Mouse (Mus musculus) ES-E14 (cell line): Measurements from ENCODE around the gene Zfp579. TPM values are rescaled to one million over a fixed set of nuclear protein-coding genes. Genes with fewer than 3 reads are reported as not detected.
A peak's percentile ranks its signal among the peaks of the same experiment; 100 is the strongest.

ENCODE experiments used
- DNase-seq: peaks from one replicate; pipeline ENCODE4 v3.0.0-alpha.2; 2013; ENCODE audit warnings: low read depth, low spot score
- H3K27ac ChIP-seq: 2 replicates; pipeline ENCODE4 v1.5.1; 2012; ENCODE audit warnings: low read depth, mild to moderate bottlenecking, low read length, moderate library complexity, mixed read lengths; ENCODE audit not compliant: poor library complexity, insufficient read depth, severe bottlenecking
- H3K36me3 ChIP-seq: 2 replicates; pipeline ENCODE4 v1.6.1; 2012; ENCODE audit warnings: mild to moderate bottlenecking, low read length, moderate library complexity, mixed read lengths; ENCODE audit not compliant: control insufficient read depth, poor library complexity, insufficient read depth, severe bottlenecking
- H3K4me1 ChIP-seq, 2 experiments: fragments of 150-350 bp in 1 of 2; sonication (generic) in 1 of 2; 2 replicates each; pipeline ENCODE4 v1.6.1; 2012; ENCODE audit warnings: low read length in 2 of 2, mild to moderate bottlenecking in 1 of 2, mixed read lengths in 1 of 2; ENCODE audit not compliant: control insufficient read depth in 2 of 2, insufficient read depth in 2 of 2, poor library complexity in 1 of 2
- H3K4me3 ChIP-seq, 2 experiments: fragments of 150-350 bp in 1 of 2; sonication (generic) in 1 of 2; 2 replicates each; pipeline ENCODE4 v1.5.1; 2012; ENCODE audit warnings: low read length in 2 of 2, low read depth in 1 of 2, mild to moderate bottlenecking in 1 of 2, mixed read lengths in 1 of 2; ENCODE audit not compliant: insufficient read depth in 1 of 2, poor library complexity in 1 of 2, severe bottlenecking in 1 of 2
- H3K9ac ChIP-seq: 2 replicates; pipeline ENCODE4 v1.6.1; 2012; ENCODE audit warnings: low read depth, mild to moderate bottlenecking, low read length, mixed read lengths; ENCODE audit not compliant: poor library complexity, insufficient read depth, severe bottlenecking
- H3K9me3 ChIP-seq: fragments of 150-350 bp; sonication (generic); 2 replicates; pipeline ENCODE4 v1.6.1; 2012; ENCODE audit warnings: low read depth, mild to moderate bottlenecking, low read length; ENCODE audit not compliant: control insufficient read depth, insufficient read depth
- CHD2 ChIP-seq: IDR thresholded peaks from 2 replicates; pipeline ENCODE4 v1.6.1; 2014; ENCODE audit warnings: mild to moderate bottlenecking, low read depth, low read length, inconsistent platforms
- HCFC1 ChIP-seq: IDR thresholded peaks from 2 replicates; pipeline ENCODE4 v1.6.1; 2012; ENCODE audit warnings: low read length, inconsistent platforms, borderline replicate concordance; ENCODE audit not compliant: insufficient read depth
- MAFK ChIP-seq: IDR thresholded peaks from 2 replicates; pipeline ENCODE4 v1.6.1; 2014; ENCODE audit warnings: mild to moderate bottlenecking, low read depth, low read length, inconsistent platforms; ENCODE audit not compliant: insufficient read depth
- ZC3H11A ChIP-seq: IDR thresholded peaks from 2 replicates; pipeline ENCODE4 v1.6.1; 2012; ENCODE audit warnings: low read depth, mild to moderate bottlenecking, inconsistent platforms, low read length, borderline replicate concordance
- ZNF384 ChIP-seq: IDR thresholded peaks from 2 replicates; pipeline ENCODE4 v1.6.1; 2012; ENCODE audit warnings: low read depth, low read length, inconsistent platforms
- in situ Hi-C, 2 experiments: fragments of 600-800 bp; cut with MboI; formaldehyde crosslinking; loops; one replicate each; pipeline ENCODE4 v1.15.1; 2025; ENCODE audit warnings: low sequenced_read_pairs in 2 of 2, inconsistent platforms in 1 of 2; ENCODE audit not compliant: unreplicated experiment in 2 of 2
- total RNA-seq: library from RNA; depleted of rRNA; stranded (reverse); fragments of 300-350 nt; gene quantifications from 2 replicates; pipeline ENCODE4 v1.2.3, GENCODE M21; 2012

Gene Zfp579
- total RNA-seq, 1 experiment, result 2.9 TPM

GRCm38 (mm10) chr7:4950561-4951342, 45.2 kb downstream of the Zfp579 start:
- Histone ChIP-seq H3K4me3 (no peak overlapping the region), H3K9ac (no peak overlapping the region), H3K4me1 (peaks cover 0 to 8% of the 10 kb centered on the region in 2 experiments; a peak in 1 of 4 replicates), H3K9me3 (no peaks in the 10 kb centered on the region), H3K36me3 (no peaks in the 10 kb centered on the region), H3K27ac (no peak overlapping the region)
- no peak for TF ChIP-seq ZNF384
- no peak for TF ChIP-seq CHD2
- no peak for TF ChIP-seq MAFK
- TF ChIP-seq HCFC1, result no peak
- no peak for TF ChIP-seq ZC3H11A
- DNase-seq, result no peak
- in situ Hi-C loops, result no loop called here

GRCm38 (mm10) chr7:4948386-4948785, 47.6 kb downstream of the Zfp579 start:
- Histone ChIP-seq H3K4me3 (no peak overlapping the region), H3K9me3 (no peaks in the 10 kb centered on the region), H3K9ac (no peak overlapping the region), H3K4me1 (peaks cover 0 to 11% of the 10 kb centered on the region in 2 experiments; a peak in 1 of 4 replicates), H3K36me3 (no peaks in the 10 kb centered on the region), H3K27ac (no peak overlapping the region)
- in situ Hi-C loops, result no loop called here
- TF ChIP-seq CHD2 (no peak), ZC3H11A (no peak), ZNF384 (no peak), HCFC1 (no peak), MAFK (no peak)
- DNase-seq, result no peak

DNA sequence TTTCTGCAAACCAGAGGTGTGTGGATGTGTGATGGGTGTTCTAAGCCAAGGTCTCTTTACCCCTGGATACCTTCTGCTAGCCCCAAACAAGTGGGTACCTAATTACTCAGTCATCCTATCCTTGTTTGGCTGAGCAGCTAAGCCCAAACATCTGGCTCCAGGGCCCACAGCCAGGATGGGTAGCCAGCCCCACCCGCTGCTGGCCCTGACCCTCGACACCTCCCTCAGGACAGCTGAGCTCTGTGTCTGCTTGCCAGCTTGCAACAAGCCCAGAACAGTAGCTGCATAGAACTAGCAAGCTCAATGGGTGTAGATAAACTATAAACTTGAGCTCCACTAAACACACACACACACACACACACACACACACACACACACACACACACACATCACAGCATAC, 48.1 kb downstream of the Zfp579 start:
- Histone ChIP-seq H3K9ac (no peak overlapping the region), H3K9me3 (no peaks in the 10 kb centered on the region), H3K36me3 (no peaks in the 10 kb centered on the region), H3K4me3 (no peak overlapping the region), H3K27ac (no peak overlapping the region), H3K4me1 (peaks cover 0 to 11% of the 10 kb centered on the region in 2 experiments; a peak in 1 of 4 replicates)
- TF ChIP-seq ZC3H11A (no peak), HCFC1 (no peak), MAFK (no peak), ZNF384 (no peak), CHD2 (no peak)
- no peak for DNase-seq
- in situ Hi-C loops, result no loop called here

GRCm38 (mm10) chr7:4943223-4943815, 52.6 kb downstream of the Zfp579 start:
- no peak overlapping the region for H3K9ac ChIP-seq
- no peaks in the 10 kb centered on the region for H3K36me3 ChIP-seq
- 0 out of 4 replicates have a peak, but pooled peaks cover 0 to 3% of the 10 kb centered on the region in 2 experiments for H3K4me1 ChIP-seq
- no peak overlapping the region for H3K27ac ChIP-seq
- H3K9me3 ChIP-seq, result no peaks in the 10 kb centered on the region
- TF ChIP-seq ZC3H11A, result peak; percentile 51
- TF ChIP-seq CHD2, result peak; percentile 98
- TF ChIP-seq ZNF384, result 0 out of 2 replicates have a peak, but pooled peaks have one; percentile 28
- TF ChIP-seq MAFK, result no peak
- TF ChIP-seq HCFC1, result peak; percentile 52; the same call in 1 of the 2 replicates
- in situ Hi-C loops, result no loop called here
- peak overlapping the region in 1 of 2 experiments; percentile 60; a peak in 2 of 4 replicates for H3K4me3 ChIP-seq
- peak; percentile 96 for DNase-seq
